Mouse (Mus musculus): ENCODE measurements around the gene Vps37b. TPM values are rescaled to one million over a fixed set of nuclear protein-coding genes. Genes with fewer than 3 reads are reported as not detected.

The Vps37b gene
- polyA plus RNA-seq, 1 experiment from 2014 or later = 43.7 TPM

- ATAC-seq (ENCODE audit: low FRiP score, low read depth) = no peak
- H3K4me3 ChIP-seq = no peak overlapping the region
- no peaks in the 10 kb centered on the region for H3K4me1 ChIP-seq
- no peak overlapping the region for H3K9ac ChIP-seq
- H3K27ac ChIP-seq = no peak overlapping the region
- no peaks in the 10 kb centered on the region for H3K9me3 ChIP-seq
- H3K4me2 ChIP-seq (replicated peaks) = no peak overlapping the region
- H3K27me3 ChIP-seq = peaks cover 13% of the 10 kb centered on the region
- no peaks in the 10 kb centered on the region for H3K36me3 ChIP-seq
- WGBS = 72% methylated on average over 8 of the region's 8 CpGs
Observed at GRCm38 (mm10) chr5:123969216-123969615, 62.9 kb downstream of the Vps37b start.

GRCm38 (mm10) chr5:123968468-123968867 is 63.6 kb downstream of the Vps37b start:
- no peak for ATAC-seq (ENCODE audit: low FRiP score, low read depth)
- no peaks in the 10 kb centered on the region for H3K4me1 ChIP-seq
- WGBS = 79% methylated on average over 5 of the region's 5 CpGs
- no peak overlapping the region for H3K27ac ChIP-seq
- H3K36me3 ChIP-seq = no peaks in the 10 kb centered on the region
- no peak overlapping the region for H3K9ac ChIP-seq
- no peak overlapping the region for H3K4me2 ChIP-seq (replicated peaks)
- H3K9me3 ChIP-seq = no peaks in the 10 kb centered on the region
- H3K4me3 ChIP-seq = no peak overlapping the region
- H3K27me3 ChIP-seq = peaks cover 13% of the 10 kb centered on the region

- WGBS = 92% methylated on average over 2 of the region's 2 CpGs
- Histone ChIP-seq H3K9ac (no peak overlapping the region), H3K4me2 (replicated peaks) (no peak overlapping the region), H3K4me1 (no peaks in the 10 kb centered on the region), H3K4me3 (no peak overlapping the region), H3K27me3 (0 out of 2 replicates have a peak, but pooled peaks cover 3% of the 10 kb centered on the region), H3K9me3 (no peaks in the 10 kb centered on the region), H3K27ac (no peak overlapping the region), H3K36me3 (no peaks in the 10 kb centered on the region)
- ATAC-seq (ENCODE audit: low FRiP score, low read depth) = no peak
Observed at GRCm38 (mm10) chr5:123966759-123967158, 65.3 kb downstream of the Vps37b start.

- Histone ChIP-seq H3K27me3 (no peaks in the 10 kb centered on the region), H3K27ac (no peak overlapping the region), H3K9ac (no peak overlapping the region), H3K9me3 (no peaks in the 10 kb centered on the region), H3K4me2 (replicated peaks) (no peak overlapping the region), H3K4me3 (no peak overlapping the region), H3K4me1 (no peaks in the 10 kb centered on the region), H3K36me3 (no peaks in the 10 kb centered on the region)
- WGBS = 96% methylated on average over 4 of the region's 4 CpGs
- ATAC-seq (ENCODE audit: low FRiP score, low read depth) = no peak
Observed at GRCm38 (mm10) chr5:123964208-123964607, 67.9 kb downstream of the Vps37b start.

- Histone ChIP-seq H3K4me2 (replicated peaks) (no peak overlapping the region), H3K27ac (no peak overlapping the region), H3K9ac (no peak overlapping the region), H3K27me3 (no peaks in the 10 kb centered on the region), H3K4me3 (no peak overlapping the region), H3K36me3 (no peaks in the 10 kb centered on the region), H3K9me3 (no peaks in the 10 kb centered on the region), H3K4me1 (peaks cover 2% of the 10 kb centered on the region; the same call in 1 of the 2 replicates)
- ATAC-seq (ENCODE audit: low FRiP score, low read depth) = no peak
- 80% methylated on average over 12 of the region's 12 CpGs for WGBS
Observed at GRCm38 (mm10) chr5:123961046-123961445, 71.0 kb downstream of the Vps37b start.

GRCm38 (mm10) chr5:123960129-123960528 is 71.9 kb downstream of the Vps37b start:
- ATAC-seq (ENCODE audit: low FRiP score, low read depth) = no peak
- H3K9ac ChIP-seq = no peak overlapping the region
- WGBS = 78% methylated on average over 8 of the region's 8 CpGs
- H3K27ac ChIP-seq = no peak overlapping the region
- H3K36me3 ChIP-seq = no peaks in the 10 kb centered on the region
- H3K4me1 ChIP-seq = peaks cover 7% of the 10 kb centered on the region; the same call in 1 of the 2 replicates
- H3K4me2 ChIP-seq (replicated peaks) = no peak overlapping the region
- no peaks in the 10 kb centered on the region for H3K9me3 ChIP-seq
- no peak overlapping the region for H3K4me3 ChIP-seq
- H3K27me3 ChIP-seq = no peaks in the 10 kb centered on the region

- H3K36me3 ChIP-seq = no peaks in the 10 kb centered on the region
- H3K27ac ChIP-seq = no peak overlapping the region
- H3K4me3 ChIP-seq = no peak overlapping the region
- no peaks in the 10 kb centered on the region for H3K9me3 ChIP-seq
- no peaks in the 10 kb centered on the region for H3K27me3 ChIP-seq
- H3K9ac ChIP-seq = no peak overlapping the region
- peaks cover 12% of the 10 kb centered on the region for H3K4me1 ChIP-seq
- WGBS = 66% methylated on average over 3 of the region's 3 CpGs
- H3K4me2 ChIP-seq (replicated peaks) = no peak overlapping the region
- no peak for ATAC-seq (ENCODE audit: low FRiP score, low read depth)
Observed at GRCm38 (mm10) chr5:123959018-123959417, 73.1 kb downstream of the Vps37b start.

GRCm38 (mm10) chr5:123957213-123957612 is 74.9 kb downstream of the Vps37b start:
- Histone ChIP-seq H3K4me2 (replicated peaks) (no peak overlapping the region), H3K27ac (no peak overlapping the region), H3K27me3 (no peaks in the 10 kb centered on the region), H3K4me1 (peaks cover 12% of the 10 kb centered on the region), H3K9me3 (no peaks in the 10 kb centered on the region), H3K4me3 (no peak overlapping the region), H3K9ac (no peak overlapping the region), H3K36me3 (no peaks in the 10 kb centered on the region)
- WGBS = 91% methylated on average over 8 of the region's 8 CpGs
- ATAC-seq (ENCODE audit: low FRiP score, low read depth) = no peak

Small RNAs within 50 kb of the gene (microRNA-seq; reads per million reads assigned to microRNA genes)
- not detected for gene Mir7032

Other genes with a start within 250 kb of the Vps37b start
- 0.19 and 0.64 TPM in 2 replicates for gene Hcar2, start 166.8 kb downstream of the Vps37b start, polyA plus RNA-seq (2015; fragmentation: Nextera tagmentation; extraction: Ambion mirVana)
- 0.17 and 0.24 TPM in 2 replicates for gene Hcar1, start 152.2 kb downstream of the Vps37b start, polyA plus RNA-seq (2015; fragmentation: Nextera tagmentation; extraction: Ambion mirVana)
- gene Denr, start 125.1 kb downstream of the Vps37b start, polyA plus RNA-seq (2015; fragmentation: Nextera tagmentation; extraction: Ambion mirVana) = 165 and 167 TPM in 2 replicates
- gene Gm43518, start 104.9 kb downstream of the Vps37b start, polyA plus RNA-seq (2015; fragmentation: Nextera tagmentation; extraction: Ambion mirVana) = 4.1 and 5.5 TPM in 2 replicates
- gene Ccdc62, start 101.6 kb downstream of the Vps37b start, polyA plus RNA-seq (2015; fragmentation: Nextera tagmentation; extraction: Ambion mirVana) = 7.0 and 7.4 TPM in 2 replicates
- 8.6 and 8.8 TPM in 2 replicates for gene Hip1r, start 58.6 kb downstream of the Vps37b start, polyA plus RNA-seq (2015; fragmentation: Nextera tagmentation; extraction: Ambion mirVana)
- 2.9 and 3.0 TPM in 2 replicates for gene Abcb9, start 63.5 kb upstream of the Vps37b start, polyA plus RNA-seq (2015; fragmentation: Nextera tagmentation; extraction: Ambion mirVana)
- 19.4 and 21.4 TPM in 2 replicates for gene Ogfod2, start 80.0 kb upstream of the Vps37b start, polyA plus RNA-seq (2015; fragmentation: Nextera tagmentation; extraction: Ambion mirVana)
- gene Arl6ip4, start 83.8 kb upstream of the Vps37b start, polyA plus RNA-seq (2015; fragmentation: Nextera tagmentation; extraction: Ambion mirVana) = 106 and 115 TPM in 2 replicates
- 3.5 and 4.2 TPM in 2 replicates for gene Pitpnm2, start 217.5 kb upstream of the Vps37b start, polyA plus RNA-seq (2015; fragmentation: Nextera tagmentation; extraction: Ambion mirVana)

Data from limb, embryonic 13.5 days (tissue).